ENCODE assay signal across 25 mouse cellular contexts in genomic region chr2:161640805-161641204, GRCm38 (mm10).
A peak's percentile ranks its signal among the peaks of the same experiment; 100 is the strongest.
DNase-seq lines count a peak whose midpoint lies in the region; ATAC-seq and TF ChIP-seq lines count a peak whose summit lies in the region.
"Had no signal": no experiment of that assay in that cellular context is flagged by ENCODE, and none has a peak within 500 bp of the region (broad histone marks: within the 10 kb centered on the region; RNA-seq: fewer than 3 reads in every experiment).

No protein-coding gene starts in this region.

- H3K4me3 ChIP-seq in forebrain, postnatal 0 days (ENCODE audit: low read depth, low read length) = no peak overlapping the region
- H3K4me3 ChIP-seq in forebrain, embryonic 15.5 days = no peak overlapping the region
- H3K4me3 ChIP-seq in left cerebral cortex, adult 2 months = no peak overlapping the region
- H3K4me3 ChIP-seq in small intestine, adult 2 months (ENCODE audit: low read depth, low read length) = no peak overlapping the region
- no peak overlapping the region for H3K4me3 ChIP-seq in neural tube, embryonic 15.5 days (replicated peaks)
- H3K4me3 ChIP-seq: forebrain, embryonic 12.5 days; heart, embryonic 13.5 days; hindbrain, embryonic 15.5 days; limb, embryonic 12.5 days; liver, embryonic 12.5 days; myocyte; stomach, embryonic 15.5 days had no signal

- peak; percentile 32; the same call in 1 of the 2 replicates for TF ChIP-seq CTCF in forebrain, postnatal 0 days (IDR thresholded peaks at IDR 0.05; ENCODE audit: low read depth)
- TF ChIP-seq CTCF in left cerebral cortex, adult 2 months (IDR thresholded peaks at IDR 0.05) = peak; percentile 15
- TF ChIP-seq CTCF in small intestine, adult 2 months (IDR thresholded peaks at IDR 0.05; ENCODE audit: extremely low read depth, insufficient read length, insufficient replicate concordance, low read depth, low read length) = peak; percentile 10; the same call in 1 of the 2 replicates

- no peaks in the 10 kb centered on the region for H3K36me3 ChIP-seq in forebrain, postnatal 0 days (ENCODE audit: insufficient read depth)
- no peaks in the 10 kb centered on the region for H3K36me3 ChIP-seq in forebrain, embryonic 15.5 days
- no peaks in the 10 kb centered on the region for H3K36me3 ChIP-seq in small intestine, adult 2 months (ENCODE audit: control insufficient read depth, insufficient read depth, low read length)
- no peaks in the 10 kb centered on the region for H3K36me3 ChIP-seq in neural tube, embryonic 15.5 days
- H3K36me3 ChIP-seq: forebrain, embryonic 12.5 days; heart, embryonic 13.5 days; hindbrain, embryonic 15.5 days; limb, embryonic 12.5 days; liver, embryonic 12.5 days; stomach, embryonic 15.5 days had no signal

- H3K27ac ChIP-seq in forebrain, postnatal 0 days (ENCODE audit: low read depth, low read length) = no peak overlapping the region
- no peak overlapping the region for H3K27ac ChIP-seq in forebrain, embryonic 15.5 days (replicated peaks)
- H3K27ac ChIP-seq in left cerebral cortex, adult 2 months = no peak overlapping the region
- no peak overlapping the region for H3K27ac ChIP-seq in small intestine, adult 2 months (ENCODE audit: insufficient read depth, low read depth, low read length)
- no peak overlapping the region for H3K27ac ChIP-seq in neural tube, embryonic 15.5 days (replicated peaks)
- H3K27ac ChIP-seq: forebrain, embryonic 12.5 days; heart, embryonic 13.5 days; hindbrain, embryonic 15.5 days; limb, embryonic 12.5 days; liver, embryonic 12.5 days; stomach, embryonic 15.5 days had no signal

- ATAC-seq in forebrain, postnatal 0 days = no peak
- no peak for ATAC-seq in forebrain, embryonic 15.5 days (replicated peaks)
- no peak for ATAC-seq in neural tube, embryonic 15.5 days (ENCODE audit: low FRiP score)
- ATAC-seq: liver, embryonic 12.5 days had no signal

- TF ChIP-seq POLR2A in small intestine, adult 2 months (IDR thresholded peaks at IDR 0.05; ENCODE audit: low read depth, low read length) = no peak

- DNase-seq in forebrain, postnatal 0 days = no peak
- no peak for DNase-seq in left cerebral cortex, adult 2 months (ENCODE audit: extremely low spot score in 1 of 2, low spot score in 2 of 2)
- DNase-seq in left cerebral cortex, postnatal 10 days (ENCODE audit: extremely low spot score in 1 of 2, low spot score in 2 of 2) = no peak
- peak; percentile 12 for DNase-seq in cerebellum, adult 9-11 months
- DNase-seq: adrenal gland, postnatal 36 days; B cell, adult 2 months; gastrocnemius, postnatal 10 days; heart, adult 11 months; heart, postnatal 36 days; kidney, adult 11 months; kidney, postnatal 25 days; layer of hippocampus, adult 9-11 months; lung, embryonic 14.5 days; lung, postnatal 4 days; right cerebral cortex, postnatal 25 days had no signal

- H3K4me2 ChIP-seq in forebrain, postnatal 0 days (ENCODE audit: low read depth) = no peak overlapping the region
- H3K4me2 ChIP-seq in forebrain, embryonic 15.5 days (replicated peaks) = no peak overlapping the region
- no peak overlapping the region for H3K4me2 ChIP-seq in neural tube, embryonic 15.5 days
- H3K4me2 ChIP-seq: forebrain, embryonic 12.5 days; heart, embryonic 13.5 days; hindbrain, embryonic 15.5 days; limb, embryonic 12.5 days; liver, embryonic 12.5 days; lung, embryonic 14.5 days; stomach, embryonic 15.5 days had no signal

- intact Hi-C loops in left cerebral cortex, adult 2 months (cut with DNase I) = no loop called here
- intact Hi-C loops in left cerebral cortex, postnatal 10 days (cut with DNase I) = no loop called here

- WGBS in forebrain, postnatal 0 days = 95% methylated on average over 2 of the region's 2 CpGs
- WGBS in forebrain, embryonic 15.5 days = 88% methylated on average over 2 of the region's 2 CpGs
- 83% methylated on average over 2 of the region's 2 CpGs for WGBS in small intestine, adult 2 months
- 86% methylated on average over 2 of the region's 2 CpGs for WGBS in neural tube, embryonic 15.5 days

- no peaks in the 10 kb centered on the region for H3K27me3 ChIP-seq in forebrain, postnatal 0 days (ENCODE audit: insufficient read depth, low read length)
- no peaks in the 10 kb centered on the region for H3K27me3 ChIP-seq in forebrain, embryonic 15.5 days
- H3K27me3 ChIP-seq in small intestine, adult 2 months (ENCODE audit: control insufficient read depth, insufficient read depth, low read length) = no peaks in the 10 kb centered on the region
- H3K27me3 ChIP-seq in neural tube, embryonic 15.5 days (replicated peaks) = no peaks in the 10 kb centered on the region
- H3K27me3 ChIP-seq: forebrain, embryonic 12.5 days; heart, embryonic 13.5 days; hindbrain, embryonic 15.5 days; liver, embryonic 12.5 days; stomach, embryonic 15.5 days had no signal

- H3K4me1 ChIP-seq in forebrain, postnatal 0 days (ENCODE audit: insufficient read depth) = no peaks in the 10 kb centered on the region
- no peaks in the 10 kb centered on the region for H3K4me1 ChIP-seq in forebrain, embryonic 15.5 days
- no peaks in the 10 kb centered on the region for H3K4me1 ChIP-seq in small intestine, adult 2 months (ENCODE audit: control insufficient read depth, insufficient read depth, insufficient read length, low read length)
- H3K4me1 ChIP-seq in neural tube, embryonic 15.5 days = no peaks in the 10 kb centered on the region
- H3K4me1 ChIP-seq: heart, embryonic 13.5 days; limb, embryonic 12.5 days; liver, embryonic 12.5 days; stomach, embryonic 15.5 days had no signal

- no peaks in the 10 kb centered on the region for H3K9me3 ChIP-seq in forebrain, postnatal 0 days (ENCODE audit: low read length)
- no peaks in the 10 kb centered on the region for H3K9me3 ChIP-seq in forebrain, embryonic 15.5 days
- H3K9me3 ChIP-seq in neural tube, embryonic 15.5 days (replicated peaks) = no peaks in the 10 kb centered on the region
- H3K9me3 ChIP-seq: forebrain, embryonic 12.5 days; heart, embryonic 13.5 days; hindbrain, embryonic 15.5 days; limb, embryonic 12.5 days; liver, embryonic 12.5 days; stomach, embryonic 15.5 days had no signal

- no peak overlapping the region for H3K9ac ChIP-seq in forebrain, postnatal 0 days
- no peak overlapping the region for H3K9ac ChIP-seq in forebrain, embryonic 15.5 days (replicated peaks)
- no peak overlapping the region for H3K9ac ChIP-seq in neural tube, embryonic 15.5 days (replicated peaks)
- H3K9ac ChIP-seq: forebrain, embryonic 12.5 days; heart, embryonic 13.5 days; hindbrain, embryonic 15.5 days; limb, embryonic 12.5 days; liver, embryonic 12.5 days; lung, embryonic 14.5 days; stomach, embryonic 15.5 days had no signal
